Mouse (Mus musculus) CD4-positive, CD25-positive, alpha-beta regulatory T cell, adult 4 months (primary cell): ENCODE results near the gene Apoc2. TPM values are rescaled to one million over a fixed set of nuclear protein-coding genes. Genes with fewer than 3 reads are reported as not detected.
"Not testable (repeated sequence)": the region's sequence is repeated elsewhere in the genome, so short reads cannot be mapped to it uniquely, and the experiment has no call there.

Experiments used
- ATAC-seq: one replicate; pipeline ENCODE4 v1.8.0; 2017
- polyA plus RNA-seq, 2 experiments: library from polyadenylated mRNA; unstranded; fragments of 100-300 nt; shearing (Covaris generic); gene quantifications; one replicate each; pipeline ENCODE4 v1.2.1; 2017

Gene Apoc2
- polyA plus RNA-seq, 2 experiments from 2014 or later: not detected

GRCm38 (mm10) chr7:19698907-19699826 is 21.4 kb upstream of the Apoc2 start, which contains the start of gene Apoe:
TSS of gene Apoe (minus strand) at chr7:19699188.
- no peak for ATAC-seq

GRCm38 (mm10) chr7:19697949-19698906 is 20.5 kb upstream of the Apoc2 start:
- ATAC-seq: no peak

- ATAC-seq: no peak
Observed at GRCm38 (mm10) chr7:19696336-19696873, 18.7 kb upstream of the Apoc2 start.

GRCm38 (mm10) chr7:19695881-19696280 is 18.1 kb upstream of the Apoc2 start:
- no peak for ATAC-seq

- ATAC-seq: no peak
Observed at GRCm38 (mm10) chr7:19695213-19695594, 17.5 kb upstream of the Apoc2 start.

GRCm38 (mm10) chr7:19694336-19695212 is 16.8 kb upstream of the Apoc2 start:
- ATAC-seq: no peak

- ATAC-seq: no peak
Observed at GRCm38 (mm10) chr7:19693421-19693820, 15.7 kb upstream of the Apoc2 start.

- no peak for ATAC-seq
Observed at GRCm38 (mm10) chr7:19691873-19692865, 14.4 kb upstream of the Apoc2 start, which contains the start of gene Apoc1. TSS of gene Apoc1 (minus strand) at chr7:19692660.

- no peak for ATAC-seq
Observed at GRCm38 (mm10) chr7:19691434-19691833, 13.7 kb upstream of the Apoc2 start.

- ATAC-seq: no peak
Observed at GRCm38 (mm10) chr7:19690845-19691244, 13.1 kb upstream of the Apoc2 start.

GRCm38 (mm10) chr7:19688611-19689010 is 10.9 kb upstream of the Apoc2 start:
- ATAC-seq: no peak

- no peak for ATAC-seq
Observed at GRCm38 (mm10) chr7:19688101-19688500, 10.4 kb upstream of the Apoc2 start.

- not testable (repeated sequence) for ATAC-seq
Observed at GRCm38 (mm10) chr7:19686927-19687583, 9.3 kb upstream of the Apoc2 start.

GRCm38 (mm10) chr7:19686521-19686920 is 8.8 kb upstream of the Apoc2 start:
- ATAC-seq: no peak

- no peak for ATAC-seq
Observed at GRCm38 (mm10) chr7:19685374-19685773, 7.6 kb upstream of the Apoc2 start.

- no peak for ATAC-seq
Observed at GRCm38 (mm10) chr7:19683771-19684201, 6.0 kb upstream of the Apoc2 start.

GRCm38 (mm10) chr7:19682979-19683378 is 5.2 kb upstream of the Apoc2 start:
- no peak for ATAC-seq

- ATAC-seq: no peak
Observed at GRCm38 (mm10) chr7:19681202-19681694, 3.5 kb upstream of the Apoc2 start, which contains the start of the genes Gm44805 and Apoc4. TSS of gene Gm44805 (minus strand) at chr7:19681423. TSS of gene Apoc4 (minus strand) at chr7:19681479.

- ATAC-seq: no peak
Observed at GRCm38 (mm10) chr7:19680702-19681101, 3.0 kb upstream of the Apoc2 start.
